Mouse (Mus musculus) spleen, embryonic (tissue): ENCODE measurements around the gene Prpf4.

ENCODE experiments used
- CTCF ChIA-PET: fragments of 350-600 bp; sonication (Branson Sonifier 250); formaldehyde crosslinking; loops from one replicate; lab custom pipeline; 2022; lab: Charles Lee

Prpf4 gene

DNA sequence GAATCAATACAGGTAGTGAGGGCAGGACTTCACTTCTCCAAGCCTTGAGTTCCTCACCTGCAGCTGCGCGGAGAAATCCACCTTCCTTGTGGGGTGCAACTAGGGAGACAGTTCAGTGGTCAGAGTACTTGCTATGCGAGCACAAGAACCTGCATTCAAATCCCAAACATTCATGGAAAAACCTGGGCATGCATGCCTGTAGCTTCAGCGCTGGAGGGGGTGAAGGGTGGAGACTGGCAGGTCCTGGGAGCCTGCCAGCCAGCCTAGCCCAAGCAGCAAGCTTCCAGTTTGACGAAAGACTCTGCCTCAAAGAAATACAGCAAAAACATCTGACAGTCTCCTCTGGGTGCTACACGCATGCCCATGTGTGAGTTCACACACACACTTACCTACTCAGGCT lies 26.5 kb downstream of the Prpf4 start, which contains the start of gene Rnf183:
TSS of gene Rnf183 (minus strand) at position 172 of the 400 bp plus-strand sequence.
- CTCF ChIA-PET, result no interaction called here

DNA sequence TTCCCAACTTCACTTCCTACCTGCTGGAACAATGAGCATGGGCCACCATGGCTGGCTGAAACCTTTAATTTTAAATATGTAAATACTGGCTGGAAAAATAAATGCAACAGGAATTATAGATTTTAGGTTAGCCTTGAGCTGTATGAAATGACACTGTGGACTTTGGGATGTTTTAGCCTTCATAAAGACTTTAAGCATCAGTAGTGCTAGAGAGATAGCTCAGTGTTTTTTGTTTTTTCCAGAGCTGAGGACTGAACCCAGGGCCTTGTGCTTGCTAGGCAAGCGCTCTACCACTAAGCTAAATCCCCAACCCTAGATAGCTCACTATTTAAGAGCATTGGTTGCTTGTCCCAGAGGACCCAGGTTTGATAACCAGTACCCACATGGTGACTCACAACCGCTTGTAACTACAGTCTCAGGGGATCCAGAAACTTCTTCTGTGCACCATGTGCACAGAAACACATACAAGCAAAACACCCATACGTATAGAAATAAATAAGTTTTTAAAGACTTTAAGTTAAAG lies 28.7 kb downstream of the Prpf4 start:
- CTCF ChIA-PET, result no interaction called here

DNA sequence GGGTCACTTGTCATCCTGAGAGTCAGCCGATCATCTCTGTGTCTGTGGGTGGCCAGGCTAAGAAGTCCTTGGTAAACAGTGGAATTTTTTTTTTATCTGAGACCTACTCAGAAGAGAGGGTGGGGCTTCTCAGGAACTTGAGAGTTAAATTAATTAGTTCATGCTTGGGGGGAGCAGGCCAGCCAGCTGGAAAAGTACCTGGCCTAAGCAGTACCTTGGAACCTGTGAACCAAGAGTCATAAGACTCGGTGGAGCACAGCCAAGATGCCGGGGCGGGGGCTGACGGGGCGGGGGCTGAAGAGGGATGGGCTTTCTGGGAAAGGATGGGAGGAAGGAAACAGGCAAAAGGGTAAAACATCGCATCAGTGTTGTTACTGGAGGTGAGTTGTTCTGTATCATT lies 29.3 kb downstream of the Prpf4 start:
- CTCF ChIA-PET, result no interaction called here

DNA sequence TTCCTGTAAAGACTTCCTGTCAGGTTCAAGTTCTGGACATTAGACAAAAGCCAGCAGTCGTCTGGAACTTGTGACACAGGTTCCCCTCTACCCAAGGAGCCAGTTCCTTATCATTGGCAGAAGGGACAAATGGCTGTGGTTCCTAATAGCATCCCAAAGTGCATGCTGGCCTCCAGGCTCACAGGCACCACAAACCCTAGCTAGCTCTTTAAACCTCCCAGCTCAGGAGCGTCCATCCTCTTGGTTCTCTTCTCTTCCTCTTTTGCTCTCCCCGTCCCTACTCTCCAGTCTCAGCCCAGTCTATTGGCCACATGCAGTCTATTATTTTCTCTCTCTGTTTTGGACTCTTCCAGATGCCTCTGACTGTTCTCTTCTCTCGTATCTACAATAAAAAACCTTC lies 31.2 kb downstream of the Prpf4 start:
- CTCF ChIA-PET, result no interaction called here

DNA sequence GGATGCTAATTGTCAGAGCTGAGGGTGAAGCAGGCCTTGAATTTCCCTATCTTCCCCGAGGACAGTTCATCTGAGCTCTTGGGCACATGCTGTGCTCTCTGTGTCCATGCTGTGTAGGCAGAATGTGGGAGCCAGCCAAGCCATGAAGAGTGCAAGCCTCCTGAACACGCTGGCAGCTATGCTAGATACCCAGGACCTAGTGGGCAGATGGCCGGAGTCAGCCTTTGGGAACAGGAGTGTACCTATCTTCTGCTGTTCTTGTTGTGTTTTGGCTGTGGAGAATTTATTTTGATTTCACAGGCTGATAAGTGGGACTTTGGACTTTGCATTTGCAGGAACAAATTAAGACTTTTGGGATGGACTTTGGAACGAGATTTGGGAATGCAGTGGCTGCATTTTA lies 31.9 kb downstream of the Prpf4 start:
- CTCF ChIA-PET, result no interaction called here

DNA sequence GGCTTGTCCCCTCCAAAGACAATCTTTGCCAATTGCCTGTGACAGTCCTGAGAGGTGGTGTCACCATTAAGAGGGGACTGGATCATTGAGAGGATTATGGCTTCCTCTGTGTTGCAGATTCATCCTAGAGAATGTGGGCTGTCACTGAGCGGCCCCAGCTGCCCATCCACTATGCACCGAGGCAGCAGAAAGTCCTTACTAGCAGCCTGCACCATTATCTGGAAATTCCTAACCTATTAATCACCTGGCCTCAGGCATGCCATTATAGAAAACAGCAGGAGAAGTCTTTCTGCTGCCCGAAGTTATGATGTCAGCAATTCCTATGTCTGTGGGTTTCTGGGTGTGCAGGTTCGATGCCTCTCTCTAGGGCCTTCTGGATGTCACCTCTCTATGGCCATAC lies 32.4 kb downstream of the Prpf4 start:
- CTCF ChIA-PET, result no interaction called here

DNA sequence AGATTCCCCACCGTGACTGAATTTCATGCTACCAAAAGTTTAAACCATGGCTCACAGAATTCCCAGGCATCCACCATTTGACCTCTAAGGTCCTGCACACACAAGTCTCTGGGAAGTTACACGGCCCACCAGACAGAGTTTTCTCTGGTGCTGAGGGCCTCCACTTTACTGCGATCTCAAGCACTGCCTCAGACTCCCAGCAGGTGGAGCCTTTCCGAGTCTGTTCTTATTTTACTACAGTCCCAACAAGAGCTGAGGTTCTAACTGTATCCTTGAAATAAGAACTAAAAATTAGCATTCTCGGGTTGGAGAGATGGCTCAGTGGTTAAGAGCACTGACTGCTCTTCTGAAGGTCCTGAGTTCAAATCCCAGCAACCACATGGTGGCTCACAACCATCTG lies 46.4 kb downstream of the Prpf4 start:
- CTCF ChIA-PET, result no interaction called here

DNA sequence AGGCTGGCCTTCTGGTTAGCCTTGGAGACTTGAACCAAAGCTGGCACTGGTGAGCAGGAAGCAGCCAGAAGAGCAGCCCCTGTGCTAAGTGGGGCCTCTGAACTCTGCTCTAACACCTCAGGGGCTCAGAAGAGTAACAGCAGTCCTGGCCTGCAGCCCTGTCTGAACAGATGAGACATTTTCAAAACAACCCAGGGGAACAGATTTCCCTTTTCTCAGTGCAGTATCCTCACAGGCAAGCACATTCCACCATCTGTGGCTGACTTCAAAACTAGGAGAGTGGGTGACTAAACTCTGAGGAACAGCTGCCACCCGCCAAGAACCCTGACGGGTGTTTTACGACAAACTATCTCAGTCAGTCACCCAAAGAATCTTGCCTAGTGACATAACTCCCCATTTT lies 50.5 kb downstream of the Prpf4 start:
- CTCF ChIA-PET, result no interaction called here

DNA sequence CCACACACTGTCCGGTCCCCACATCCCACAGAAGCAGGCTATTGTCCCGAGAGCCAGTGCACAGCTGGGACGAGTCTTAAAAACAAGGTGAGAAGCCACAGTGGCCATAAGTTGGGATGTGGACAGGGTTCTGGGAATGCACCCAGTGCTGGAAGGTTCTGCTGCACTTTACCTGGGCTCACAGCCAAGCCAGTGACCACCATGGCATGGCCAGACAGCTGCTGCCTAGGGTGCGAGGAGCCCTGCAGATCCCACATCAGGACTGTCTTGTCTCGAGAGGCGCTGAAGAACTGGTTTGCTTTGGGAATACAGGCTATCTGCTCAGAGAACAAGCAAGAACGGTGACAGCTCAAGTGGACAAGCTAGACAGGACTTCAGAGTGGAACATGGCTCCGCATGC lies 51.8 kb downstream of the Prpf4 start:
- CTCF ChIA-PET, result no interaction called here

DNA sequence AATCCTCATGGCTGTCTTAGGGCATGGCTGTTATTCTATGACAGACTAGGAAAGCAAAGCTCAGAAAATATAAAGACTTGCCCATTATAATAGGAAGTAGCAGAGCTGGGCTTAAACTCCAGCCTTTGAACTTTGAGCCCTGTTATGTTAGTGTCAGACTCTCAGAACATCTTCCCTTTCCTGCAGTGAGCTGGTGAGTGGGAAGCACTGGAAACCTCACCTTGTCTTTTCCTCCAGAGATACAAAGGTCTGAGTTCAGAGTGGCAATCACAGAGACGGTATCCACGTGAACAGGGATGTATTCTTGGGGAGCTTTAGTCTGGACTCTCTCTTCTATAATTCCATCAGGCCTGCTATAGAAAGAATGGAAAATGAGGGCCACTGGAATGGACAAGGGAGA lies 54.5 kb downstream of the Prpf4 start:
- CTCF ChIA-PET, result interaction anchor here (1.3 kb wide), 1 partner anchor 9 kb away, joined by 3 read pairs; no protein-coding TSS in a partner anchor

DNA sequence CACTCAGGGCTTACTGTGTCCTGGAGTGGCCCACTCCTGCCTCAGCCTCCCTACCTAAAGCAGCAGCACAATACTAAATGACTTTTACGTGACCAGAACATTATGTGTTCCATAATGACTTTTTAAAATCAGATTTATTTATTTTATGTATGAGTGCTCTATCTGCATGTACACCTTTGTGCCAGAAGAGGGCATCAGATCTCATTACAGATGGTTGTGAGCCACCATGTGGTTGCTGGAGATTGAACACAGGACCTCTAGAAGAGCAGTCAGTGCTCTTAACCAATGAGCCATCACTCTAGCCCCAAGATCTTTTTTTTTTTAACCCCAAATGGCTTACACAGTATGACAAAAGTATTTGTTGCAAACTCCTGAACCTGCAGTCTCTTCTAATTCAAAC lies 59.6 kb downstream of the Prpf4 start:
- CTCF ChIA-PET, result no interaction called here

DNA sequence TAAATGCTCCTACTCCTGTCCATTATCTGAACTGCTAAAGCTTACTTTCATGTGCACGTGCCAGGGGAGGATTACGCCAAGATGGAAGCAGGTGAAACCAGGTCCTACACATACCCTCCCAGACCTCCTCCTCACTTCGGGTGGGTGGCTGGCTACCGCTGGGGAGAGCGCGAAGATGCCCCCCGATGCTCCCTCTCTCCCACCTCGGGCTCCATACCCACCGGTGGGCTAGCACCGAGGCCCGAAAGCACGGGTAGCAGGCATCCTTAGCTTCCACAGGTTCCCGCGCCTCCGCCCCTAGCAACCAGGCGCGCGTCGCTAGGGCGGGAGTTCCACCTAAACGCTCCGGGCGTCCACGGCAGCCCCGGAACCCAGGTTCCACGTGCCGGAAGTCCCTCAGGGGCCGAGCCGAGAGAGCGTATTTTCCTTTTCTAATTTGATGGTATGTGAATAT lies 62.0 kb downstream of the Prpf4 start, which contains the start of gene Wdr31:
TSS of gene Wdr31 (minus strand) at position 299 of the 454 bp plus-strand sequence.
- CTCF ChIA-PET, result no interaction called here

DNA sequence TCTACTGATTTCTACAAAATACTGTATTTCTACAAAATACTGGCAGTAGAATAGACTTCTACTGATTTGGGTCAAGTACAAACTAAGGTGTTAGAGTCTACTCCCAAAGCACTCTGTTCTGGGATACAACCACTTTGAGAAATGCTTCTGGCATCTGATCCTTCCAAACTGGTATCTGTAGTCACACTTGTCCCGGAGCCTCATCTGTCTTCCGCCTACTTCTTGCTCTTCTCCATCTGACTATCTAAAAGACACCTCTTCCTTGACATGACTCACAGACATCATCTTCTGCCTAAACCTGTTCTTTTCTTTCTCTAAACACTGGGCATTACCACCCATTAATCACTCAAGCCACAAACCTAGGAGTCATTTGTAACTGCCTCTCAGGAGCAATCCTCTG lies 63.5 kb downstream of the Prpf4 start:
- CTCF ChIA-PET, result interaction anchor here (1.5 kb wide), 1 partner anchor 9 kb away, joined by 3 read pairs; no protein-coding TSS in a partner anchor

DNA sequence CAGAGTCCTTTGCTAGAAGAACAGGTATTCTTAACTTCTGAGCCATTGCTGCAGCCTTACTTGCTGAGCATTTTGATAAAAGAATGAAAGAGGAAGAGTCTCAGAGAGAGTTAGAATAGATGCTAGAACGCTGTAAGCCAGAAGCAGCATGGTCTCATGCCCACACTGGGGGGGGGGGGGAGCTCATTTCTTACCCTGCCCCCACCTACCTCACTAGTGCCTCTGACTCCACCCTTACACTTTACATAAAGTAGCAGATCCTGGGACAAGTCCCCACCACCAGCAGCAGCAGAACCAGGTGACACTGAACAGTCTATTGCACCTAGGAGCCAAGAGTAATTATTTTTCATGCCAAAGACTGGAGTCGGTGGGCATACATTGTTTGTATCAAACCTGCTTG lies 66.5 kb downstream of the Prpf4 start:
- CTCF ChIA-PET, result interaction anchor here (0.6 kb wide), 1 partner anchor 11 kb away, joined by 5 read pairs; no protein-coding TSS in a partner anchor

DNA sequence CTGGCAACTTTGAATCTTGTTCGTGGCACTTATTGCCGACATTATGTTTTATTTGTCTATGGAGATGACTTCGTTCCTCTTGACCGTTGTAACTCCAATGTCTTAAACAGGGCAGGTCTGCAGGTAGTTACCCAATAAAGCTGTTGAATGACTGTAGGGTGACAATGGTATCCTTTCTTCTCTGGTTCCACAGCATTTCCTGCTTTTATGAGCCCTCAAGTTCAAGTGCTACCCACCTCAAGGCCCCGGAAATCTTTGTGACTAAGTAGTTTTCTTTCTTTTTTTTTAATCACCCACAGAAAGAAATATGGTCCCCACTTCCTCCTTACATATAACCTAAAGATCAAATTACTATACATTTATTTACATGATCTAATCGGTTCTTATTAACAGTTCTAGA lies 67.2 kb downstream of the Prpf4 start:
- CTCF ChIA-PET, result interaction anchor here (0.6 kb wide), 1 partner anchor 11 kb away, joined by 5 read pairs; no protein-coding TSS in a partner anchor
